Mouse (Mus musculus) olfactory bulb, adult 2 months (tissue): ENCODE measurements around the gene Olfr3.

Experiments
- CTCF ChIP-seq: fragments of 200-500 bp; IDR thresholded peaks from 2 replicates; pipeline ENCODE4 v1.5.1; 2012; ENCODE audit warnings: low read depth, mild to moderate bottlenecking, low read length, moderate library complexity; ENCODE audit not compliant: insufficient read depth
- POLR2A ChIP-seq: fragments of 200-500 bp; IDR thresholded peaks from 2 replicates; pipeline ENCODE4 v1.6.1; 2012; ENCODE audit warnings: mild to moderate bottlenecking, low read depth, low read length, moderate library complexity; ENCODE audit not compliant: insufficient read depth

DNA sequence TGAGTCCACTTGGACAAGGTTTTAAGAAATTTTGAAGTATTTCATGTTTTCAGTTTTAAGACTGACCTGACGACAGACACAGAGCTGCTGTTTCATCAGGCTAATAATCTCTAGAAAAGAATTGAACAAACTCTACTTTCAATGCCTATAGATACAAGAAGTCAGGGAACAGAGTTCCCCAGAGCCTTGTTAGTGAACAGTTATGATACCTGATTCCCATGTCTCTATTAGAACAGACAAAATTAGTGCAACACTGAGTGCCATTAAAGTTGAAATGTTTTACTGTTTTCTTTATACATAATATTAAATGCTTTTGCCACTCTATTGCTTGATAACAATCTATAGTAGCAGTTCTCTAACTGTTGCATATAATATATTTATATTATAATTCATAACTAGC lies 45.7 kb upstream of the Olfr3 start, which contains the start of gene Olfr351:
- TF ChIP-seq POLR2A (no peak), CTCF (no peak)
